Comparison of ENCODE assay signal across 8 mouse cellular contexts in genomic region chr6:129534627-129535190, GRCm38 (mm10). TPM values are rescaled to one million over a fixed set of nuclear protein-coding genes. Genes with fewer than 3 reads are reported as not detected.
A peak's percentile ranks its signal among the peaks of the same experiment; 100 is the strongest.
DNase-seq lines count a peak whose midpoint lies in the region; ATAC-seq and TF ChIP-seq lines count a peak whose summit lies in the region.

No protein-coding gene starts in this region.

- ATAC-seq in Patski, result peak; percentile 60
- peak; percentile 26 for ATAC-seq in hindbrain, embryonic 16.5 days
- no peak for ATAC-seq in liver, embryonic 14.5 days (ENCODE audit: insufficient read depth)
- ATAC-seq in megakaryocyte progenitor cell, adult 5-6 weeks (replicated peaks; ENCODE audit: poor library complexity), result no peak

- no peak for TF ChIP-seq EP300 in liver, embryonic 14.5 days (IDR thresholded peaks at IDR 0.05; ENCODE audit: low read depth)

- peak; percentile 28 for DNase-seq in cerebellum, adult 9-11 months
- no peak for DNase-seq in cerebellum, adult 8-10 months
- DNase-seq in Patski (ENCODE audit: low read depth, low spot score), result no peak
- no peak for DNase-seq in liver, embryonic 14.5 days (ENCODE audit: low read depth in 3 of 3, low spot score in 3 of 3)
- DNase-seq in right cerebral cortex, postnatal 14 days, result no peak
- DNase-seq in right cerebral cortex, postnatal 10 days (ENCODE audit: low spot score in 2 of 2), result no peak

- H3K4me3 ChIP-seq in hindbrain, embryonic 16.5 days (ENCODE audit: low read length), result peak overlapping the region; percentile 67
- H3K4me3 ChIP-seq in liver, embryonic 14.5 days (ENCODE audit: insufficient read depth in 1 of 2, low read depth in 2 of 2, low read length in 2 of 2), result peak overlapping the region; percentile 66 to 89; a peak in 3 of 4 replicates

- TF ChIP-seq CTCF in Patski (IDR thresholded peaks at IDR 0.05), result no peak
- 0 out of 2 replicates have a peak, but pooled peaks have one; percentile 4 for TF ChIP-seq CTCF in liver, embryonic 14.5 days (IDR thresholded peaks at IDR 0.05; ENCODE audit: low read depth)

- H3K27ac ChIP-seq in hindbrain, embryonic 16.5 days (ENCODE audit: low read depth, low read length), result peak overlapping the region; percentile 86
- H3K27ac ChIP-seq in liver, embryonic 14.5 days, result no peak overlapping the region

- H3K4me1 ChIP-seq in hindbrain, embryonic 16.5 days (ENCODE audit: control insufficient read depth, insufficient read depth, low read depth, low read length), result peaks cover 20% of the 10 kb centered on the region
- peaks cover 9 to 21% of the 10 kb centered on the region in 2 experiments for H3K4me1 ChIP-seq in liver, embryonic 14.5 days (replicated peaks; ENCODE audit: control insufficient read depth in 2 of 2, insufficient read depth in 2 of 2, low read length in 1 of 2)

- POLR2A ChIA-PET in Patski (lab: Charles Lee), result no interaction called here

- H3K27me3 ChIP-seq in Patski, result no peaks in the 10 kb centered on the region
- H3K27me3 ChIP-seq in hindbrain, embryonic 16.5 days (replicated peaks; ENCODE audit: control insufficient read depth, insufficient read depth, low read length), result no peaks in the 10 kb centered on the region
- H3K27me3 ChIP-seq in liver, embryonic 14.5 days (ENCODE audit: control insufficient read depth, insufficient read depth, low read length), result no peaks in the 10 kb centered on the region

- H3K36me3 ChIP-seq in hindbrain, embryonic 16.5 days (ENCODE audit: control insufficient read depth, insufficient read depth, low read length), result peaks cover 18% of the 10 kb centered on the region
- H3K36me3 ChIP-seq in liver, embryonic 14.5 days (replicated peaks; ENCODE audit: control insufficient read depth, insufficient read depth, low read depth), result peaks cover 18% of the 10 kb centered on the region

- peak overlapping the region; percentile 64 for H3K4me2 ChIP-seq in hindbrain, embryonic 16.5 days (ENCODE audit: low read length)
- peak overlapping the region; percentile 80 for H3K4me2 ChIP-seq in liver, embryonic 14.5 days (ENCODE audit: low read depth)

- peak overlapping the region; percentile 76; the same call in 1 of the 2 replicates for H3K9ac ChIP-seq in hindbrain, embryonic 16.5 days (ENCODE audit: low read depth, low read length)
- peak overlapping the region; percentile 91 for H3K9ac ChIP-seq in liver, embryonic 14.5 days (replicated peaks)

- no peaks in the 10 kb centered on the region for H3K9me3 ChIP-seq in hindbrain, embryonic 16.5 days (ENCODE audit: control insufficient read depth, low read length)
- no peaks in the 10 kb centered on the region for H3K9me3 ChIP-seq in liver, embryonic 14.5 days (ENCODE audit: control insufficient read depth, low read length)

- WGBS in hindbrain, embryonic 16.5 days, result 31% methylated on average over 4 of the region's 4 CpGs
- WGBS in liver, embryonic 14.5 days (ENCODE audit: insufficient replicate concordance), result 59% methylated on average over 4 of the region's 4 CpGs

- in situ Hi-C loops in Patski (cut with MboI; ENCODE audit: low pct_unique_long_range_greater_than_20kb), result loop anchor here (25.0 kb wide), 1 partner anchor 697 kb away; the partner anchor contains the start of genes Gm44511 and Klrb1b

- CTCF ChIA-PET in Patski (lab: Charles Lee), result no interaction called here

RNA-seq across cellular contexts. Expression of gene Gabarapl1, which starts 1.7 kb away (rescaled TPM):
- 203 TPM for polyA plus RNA-seq in Patski (2021)
- polyA plus RNA-seq in hindbrain, embryonic 16.5 days (2015; fragmentation: Nextera tagmentation; extraction: Ambion mirVana), result 237 and 271 TPM in 2 replicates
- 15.1 and 19.2 TPM in 2 replicates for polyA plus RNA-seq in liver, embryonic 14.5 days (2012; rRNA removed)
- 8.2 and 9.1 TPM in 2 replicates for polyA plus RNA-seq in liver, embryonic 14.5 days (2014; fragmentation: Nextera tagmentation; extraction: Ambion mirVana)
- total RNA-seq in megakaryocyte progenitor cell, adult 5-6 weeks (2015), result 19.0 and 19.4 TPM in 2 replicates
- total RNA-seq in megakaryocyte progenitor cell, adult 5-6 weeks (2017), result 45.5 and 62.8 TPM in 2 replicates

RNA-seq across cellular contexts. Expression of gene Tmem52b, which starts 22.4 kb away (rescaled TPM):
- 0.19 TPM for polyA plus RNA-seq in Patski (2021)
- polyA plus RNA-seq in hindbrain, embryonic 16.5 days (2015; fragmentation: Nextera tagmentation; extraction: Ambion mirVana), result not detected in 2 replicates
- 0.01 TPM in 1 of 2 replicates, not detected in the other for polyA plus RNA-seq in liver, embryonic 14.5 days (2012; rRNA removed)
- not detected in 2 replicates for polyA plus RNA-seq in liver, embryonic 14.5 days (2014; fragmentation: Nextera tagmentation; extraction: Ambion mirVana)
- 0.10 TPM in 1 of 2 replicates, not detected in the other for total RNA-seq in megakaryocyte progenitor cell, adult 5-6 weeks (2015)
- total RNA-seq in megakaryocyte progenitor cell, adult 5-6 weeks (2017), result 0.12 and 1.1 TPM in 2 replicates

RNA-seq across cellular contexts. Expression of gene Olr1, which starts 27.7 kb away (rescaled TPM):
- polyA plus RNA-seq in Patski (2021), result not detected
- polyA plus RNA-seq in hindbrain, embryonic 16.5 days (2015; fragmentation: Nextera tagmentation; extraction: Ambion mirVana), result not detected in 2 replicates
- 0.64 and 0.83 TPM in 2 replicates for polyA plus RNA-seq in liver, embryonic 14.5 days (2012; rRNA removed)
- polyA plus RNA-seq in liver, embryonic 14.5 days (2014; fragmentation: Nextera tagmentation; extraction: Ambion mirVana), result 0.57 and 0.81 TPM in 2 replicates
- total RNA-seq in megakaryocyte progenitor cell, adult 5-6 weeks (2015), result 31.6 and 33.4 TPM in 2 replicates
- 17.3 and 51.7 TPM in 2 replicates for total RNA-seq in megakaryocyte progenitor cell, adult 5-6 weeks (2017)

RNA-seq across cellular contexts. Expression of gene Klre1, which starts 43.0 kb away (rescaled TPM):
- polyA plus RNA-seq in Patski (2021), result not detected
- not detected in 2 replicates for polyA plus RNA-seq in hindbrain, embryonic 16.5 days (2015; fragmentation: Nextera tagmentation; extraction: Ambion mirVana)
- polyA plus RNA-seq in liver, embryonic 14.5 days (2012; rRNA removed), result 0.03 TPM in 1 of 2 replicates, not detected in the other
- polyA plus RNA-seq in liver, embryonic 14.5 days (2014; fragmentation: Nextera tagmentation; extraction: Ambion mirVana), result not detected in 2 replicates
- total RNA-seq in megakaryocyte progenitor cell, adult 5-6 weeks (2015), result 0.49 TPM in 1 of 2 replicates, not detected in the other
- not detected in 2 replicates for total RNA-seq in megakaryocyte progenitor cell, adult 5-6 weeks (2017)

RNA-seq across cellular contexts. Expression of gene Klrd1, which starts 56.9 kb away (rescaled TPM):
- not detected for polyA plus RNA-seq in Patski (2021)
- polyA plus RNA-seq in hindbrain, embryonic 16.5 days (2015; fragmentation: Nextera tagmentation; extraction: Ambion mirVana), result not detected in 2 replicates
- 0.19 and 0.23 TPM in 2 replicates for polyA plus RNA-seq in liver, embryonic 14.5 days (2012; rRNA removed)
- 0.37 and 0.50 TPM in 2 replicates for polyA plus RNA-seq in liver, embryonic 14.5 days (2014; fragmentation: Nextera tagmentation; extraction: Ambion mirVana)
- 0.78 TPM in 1 of 2 replicates, not detected in the other for total RNA-seq in megakaryocyte progenitor cell, adult 5-6 weeks (2015)
- total RNA-seq in megakaryocyte progenitor cell, adult 5-6 weeks (2017), result 2.3 and 2.5 TPM in 2 replicates

Comparison
In these comparisons a context has a peak if more than half of its experiments do, and no peak if none do; other contexts are left out.
1. ATAC-seq: peak in Patski (single experiment) and hindbrain, embryonic 16.5 days (single experiment); none in liver, embryonic 14.5 days (single experiment) and megakaryocyte progenitor cell, adult 5-6 weeks (single experiment).
2. RNA of gene Gabarapl1, which starts 1.7 kb away (polyA plus RNA-seq): 237 to 271 TPM in hindbrain, embryonic 16.5 days and 203 TPM in Patski (single experiment); 8.2 to 19.2 TPM in liver, embryonic 14.5 days; every median in the first group is over 10 times any median in the second.